Mouse (Mus musculus) cerebellum, adult 9-10 months (tissue): ENCODE data around the gene Tmem45a.
A peak's percentile ranks its signal among the peaks of the same experiment; 100 is the strongest.

ENCODE experiments used
- DNase-seq: peaks from one replicate; pipeline ENCODE4 v3.0.0; 2022

The Tmem45a gene

DNA sequence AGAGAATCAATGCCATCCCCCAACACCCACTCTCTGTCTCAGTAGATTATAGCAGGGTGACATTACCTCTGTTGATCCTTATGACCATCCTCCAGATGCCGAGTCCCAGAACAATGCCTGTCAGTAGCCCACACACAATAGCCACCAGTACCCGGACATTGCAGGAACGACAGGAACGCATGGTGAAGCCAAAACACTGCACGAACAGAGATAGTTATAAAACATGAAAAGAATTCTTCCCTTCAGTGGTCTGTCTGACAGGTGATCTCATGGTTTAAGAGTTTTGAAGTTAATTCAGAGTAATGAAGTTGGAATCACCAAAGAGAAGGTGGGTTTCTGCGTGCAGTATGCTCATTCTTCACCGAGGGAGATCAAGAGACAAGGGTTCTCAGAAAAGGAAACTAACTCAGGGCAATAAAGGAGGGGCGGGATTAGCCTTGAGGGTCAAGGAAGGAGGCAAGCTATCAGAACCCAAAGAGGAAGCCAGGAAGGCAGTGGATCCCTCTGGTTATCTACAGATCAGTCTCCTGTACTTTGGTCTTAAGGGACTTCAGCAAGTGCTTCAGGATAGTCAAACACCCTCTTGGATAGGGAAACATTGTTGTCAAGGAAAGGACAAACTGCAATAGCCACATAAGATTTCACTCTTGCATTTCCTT is 90.4 kb downstream of the Tmem45a start, which contains the start of gene Adgrg7:
Gene Adgrg7 (minus strand): TSS at position 375 of the 659 bp plus-strand sequence.
- DNase-seq = no peak

DNA sequence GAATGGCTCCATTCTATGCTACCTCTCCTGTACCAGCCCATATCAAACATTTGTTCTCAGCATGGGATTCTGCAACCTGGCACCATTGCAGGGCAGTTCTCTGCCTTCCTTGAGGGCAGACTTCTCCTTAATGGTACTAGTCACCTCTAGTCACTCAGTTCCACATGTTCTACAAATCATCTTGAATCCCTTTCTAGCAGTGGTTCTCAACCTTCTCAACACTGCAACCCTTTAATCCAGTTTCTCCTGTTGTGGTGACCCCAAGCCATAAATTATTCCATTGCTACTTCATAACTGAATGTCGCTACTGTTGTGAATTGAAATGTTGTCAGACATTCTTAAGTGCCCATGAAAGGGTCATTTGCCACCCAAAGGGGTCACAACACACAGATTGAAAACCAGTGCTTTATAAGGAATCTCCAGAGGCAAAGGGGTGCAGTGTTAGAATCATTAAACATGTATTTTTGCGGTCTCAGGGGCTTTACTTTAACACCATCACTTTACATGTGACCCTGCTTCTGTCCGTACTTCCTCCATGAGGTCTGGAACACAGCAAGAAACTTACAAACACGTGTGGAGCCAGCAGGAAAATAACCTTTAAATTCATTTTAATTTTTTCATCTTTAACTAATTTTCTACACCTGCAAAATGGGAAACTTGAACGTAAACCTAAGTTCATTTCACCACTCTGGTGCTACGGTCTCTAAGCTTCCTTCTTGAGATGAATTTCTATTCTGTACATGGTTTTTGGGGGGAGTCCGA is 91.4 kb downstream of the Tmem45a start:
- DNase-seq = no peak

DNA sequence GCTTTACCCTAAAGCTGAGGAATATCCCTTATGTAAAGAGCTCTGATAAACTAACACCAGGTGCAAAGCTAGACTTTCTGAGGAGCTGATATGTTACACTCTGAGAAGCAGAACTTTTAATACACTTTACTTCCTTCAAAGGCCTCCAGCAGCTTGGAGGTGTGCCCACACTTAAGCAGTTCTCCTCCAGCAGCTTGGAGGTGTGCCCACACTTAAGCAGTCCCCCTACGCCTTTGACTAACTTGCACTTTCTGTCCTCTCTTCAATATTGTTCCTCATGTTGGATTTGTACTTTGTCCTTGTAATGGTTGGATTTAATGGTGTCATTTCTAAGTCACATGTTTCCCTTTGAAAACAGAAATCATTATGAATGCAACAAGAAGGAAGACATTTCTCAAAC is 92.2 kb downstream of the Tmem45a start:
- DNase-seq = no peak

DNA sequence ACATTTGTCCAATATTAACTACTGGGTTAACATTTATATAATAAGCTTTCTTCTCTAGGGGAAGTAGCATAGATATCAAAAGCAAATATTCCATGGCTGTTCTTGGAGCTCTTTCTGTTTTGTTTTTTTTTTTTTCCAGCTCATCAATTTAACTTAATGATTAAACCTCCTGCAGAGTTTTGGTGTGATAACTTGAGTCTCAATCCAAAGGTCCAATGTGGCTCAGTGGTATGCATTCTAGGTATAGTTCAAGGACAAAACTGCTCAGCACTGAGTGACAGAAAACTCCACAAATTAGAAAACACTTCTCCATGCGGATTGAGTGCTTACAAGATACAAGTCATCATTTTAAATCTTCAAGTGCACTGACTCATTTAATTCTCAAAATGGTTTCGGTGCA is 100.0 kb downstream of the Tmem45a start:
- no peak for DNase-seq

DNA sequence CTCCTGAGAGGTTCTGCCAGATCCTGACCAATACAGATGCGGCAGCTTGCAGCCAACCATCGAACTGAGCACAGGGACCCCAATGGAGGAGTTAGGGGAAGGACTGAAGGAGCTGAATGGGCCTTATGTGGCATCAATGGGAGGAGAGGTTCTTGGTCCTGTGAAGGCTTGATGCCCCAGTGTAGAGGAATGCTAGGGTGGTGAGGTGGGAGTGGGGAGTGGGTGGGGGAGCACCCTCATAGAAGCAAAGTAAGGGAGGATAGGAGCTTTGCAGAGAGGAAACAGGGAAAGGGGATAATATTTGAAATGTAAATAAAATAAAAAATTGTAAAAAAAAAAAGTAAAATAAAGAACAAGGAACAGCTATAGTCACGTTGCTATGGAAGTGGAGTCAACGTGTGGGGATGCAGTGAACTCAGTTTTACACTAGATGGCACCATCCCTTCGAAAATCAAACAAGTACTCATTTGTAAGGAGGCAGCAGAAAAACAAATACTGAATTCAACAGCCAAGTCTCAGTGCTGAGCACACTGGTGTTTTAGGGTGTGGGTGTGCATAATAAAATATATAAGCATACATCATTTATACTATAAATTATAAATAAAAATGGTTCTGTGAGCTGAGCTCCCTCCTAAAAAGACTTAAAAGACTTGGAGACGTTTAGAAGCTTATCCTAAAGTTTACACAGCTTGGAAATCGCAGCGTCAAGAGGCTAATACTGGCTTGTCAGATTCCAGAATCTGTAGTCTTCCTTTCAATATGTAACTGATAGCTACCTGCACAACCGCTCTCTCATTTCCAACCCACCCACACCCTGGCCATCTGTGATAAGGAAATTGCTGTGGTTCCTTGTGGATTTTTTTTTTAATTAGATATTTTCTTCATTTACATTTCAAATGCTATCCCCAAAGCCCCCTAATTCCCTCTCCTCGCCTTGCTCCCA is 114.5 kb downstream of the Tmem45a start:
- peak; percentile 53 for DNase-seq
